Mouse (Mus musculus): ENCODE measurements around the gene Olfr766-ps1. TPM values are rescaled to one million over a fixed set of nuclear protein-coding genes. Genes with fewer than 3 reads are reported as not detected.

Gene Olfr766-ps1
- polyA plus RNA-seq, 1 experiment, result not detected

- WGBS, result 79% methylated on average over 2 of the region's 2 CpGs
- TF ChIP-seq POLR2A (IDR thresholded peaks at IDR 0.05; ENCODE audit: borderline replicate concordance, insufficient read depth, low read length), result no peak
- TF ChIP-seq CTCF (IDR thresholded peaks at IDR 0.05; ENCODE audit: borderline replicate concordance, insufficient read depth, low read depth, low read length), result no peak
- H3K27ac ChIP-seq (ENCODE audit: insufficient read depth, low read length), result no peak overlapping the region
- no peak for DNase-seq
- no peak overlapping the region for H3K4me3 ChIP-seq (replicated peaks; ENCODE audit: insufficient read depth, low read depth, low read length)
- H3K4me1 ChIP-seq (ENCODE audit: control insufficient read depth, insufficient read depth, low read length), result no peaks in the 10 kb centered on the region
- H3K27me3 ChIP-seq (ENCODE audit: control insufficient read depth, insufficient read depth, low read length), result no peaks in the 10 kb centered on the region
Measured at GRCm38 (mm10) chr10:129028343-129028742, 40.4 kb downstream of the Olfr766-ps1 start.

GRCm38 (mm10) chr10:129026018-129026662 is 42.6 kb downstream of the Olfr766-ps1 start:
- Histone ChIP-seq H3K27ac (ENCODE audit: insufficient read depth, low read length) (no peak overlapping the region), H3K4me1 (ENCODE audit: control insufficient read depth, insufficient read depth, low read length) (no peaks in the 10 kb centered on the region), H3K27me3 (ENCODE audit: control insufficient read depth, insufficient read depth, low read length) (no peaks in the 10 kb centered on the region), H3K4me3 (replicated peaks; ENCODE audit: insufficient read depth, low read depth, low read length) (no peak overlapping the region)
- TF ChIP-seq CTCF (IDR thresholded peaks at IDR 0.05; ENCODE audit: borderline replicate concordance, insufficient read depth, low read depth, low read length), result peak; percentile 9; the same call in 1 of the 2 replicates
- TF ChIP-seq POLR2A (IDR thresholded peaks at IDR 0.05; ENCODE audit: borderline replicate concordance, insufficient read depth, low read length), result no peak
- no peak for DNase-seq
- WGBS, result 58% methylated on average over 3 of the region's 3 CpGs

DNA sequence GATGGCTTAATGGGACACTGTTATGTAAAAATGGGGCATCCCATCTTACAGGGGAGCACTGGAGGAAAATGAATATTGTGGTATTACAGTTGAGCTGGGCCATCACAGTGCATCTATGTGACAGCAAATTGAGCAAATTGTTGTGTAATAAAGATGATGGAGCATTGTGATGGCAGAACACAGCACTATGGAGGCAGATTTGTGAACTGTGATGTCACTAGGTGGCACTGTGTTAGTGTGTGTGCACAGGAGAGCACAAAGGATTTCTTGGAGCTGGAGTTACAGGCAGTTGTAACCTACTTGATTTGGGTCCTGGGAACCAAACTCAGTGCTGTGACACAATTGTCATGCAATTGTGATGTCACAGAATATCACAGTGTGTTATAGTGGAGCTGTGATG is 45.5 kb downstream of the Olfr766-ps1 start:
- Histone ChIP-seq H3K27ac (ENCODE audit: insufficient read depth, low read length) (no peak overlapping the region), H3K27me3 (ENCODE audit: control insufficient read depth, insufficient read depth, low read length) (no peaks in the 10 kb centered on the region), H3K4me1 (ENCODE audit: control insufficient read depth, insufficient read depth, low read length) (no peaks in the 10 kb centered on the region), H3K4me3 (replicated peaks; ENCODE audit: insufficient read depth, low read depth, low read length) (no peak overlapping the region)
- TF ChIP-seq POLR2A (IDR thresholded peaks at IDR 0.05; ENCODE audit: borderline replicate concordance, insufficient read depth, low read length), result no peak
- no peak for DNase-seq

DNA sequence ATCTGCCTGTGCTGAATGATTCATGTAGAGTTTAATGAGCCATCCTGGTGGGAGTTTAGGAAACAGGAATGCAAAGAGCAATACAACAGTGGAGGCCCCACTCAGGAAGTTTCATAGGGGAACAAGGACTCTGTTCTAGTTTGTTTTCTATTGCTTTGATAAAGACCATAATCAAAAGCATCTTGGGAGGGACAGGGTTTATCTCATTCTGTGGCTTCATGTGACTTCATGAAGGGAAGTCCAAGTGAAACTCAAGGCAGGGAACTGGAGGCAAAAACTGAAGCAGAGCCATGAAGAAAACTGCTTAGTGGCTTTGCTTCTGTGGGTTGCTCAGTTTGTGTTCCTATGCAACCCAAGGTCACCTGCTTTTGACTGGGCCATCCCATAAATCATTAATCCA is 54.3 kb downstream of the Olfr766-ps1 start:
- H3K27ac ChIP-seq (ENCODE audit: insufficient read depth, low read length), result no peak overlapping the region
- DNase-seq, result no peak
- no peaks in the 10 kb centered on the region for H3K27me3 ChIP-seq (ENCODE audit: control insufficient read depth, insufficient read depth, low read length)
- TF ChIP-seq POLR2A (IDR thresholded peaks at IDR 0.05; ENCODE audit: borderline replicate concordance, insufficient read depth, low read length), result no peak
- TF ChIP-seq CTCF (IDR thresholded peaks at IDR 0.05; ENCODE audit: borderline replicate concordance, insufficient read depth, low read depth, low read length), result no peak
- H3K4me1 ChIP-seq (ENCODE audit: control insufficient read depth, insufficient read depth, low read length), result no peaks in the 10 kb centered on the region
- H3K4me3 ChIP-seq (replicated peaks; ENCODE audit: insufficient read depth, low read depth, low read length), result no peak overlapping the region

Other genes starting within 250 kb of the Olfr766-ps1 start
- 25.7 and 26.0 TPM in 2 replicates for gene Ormdl2, start 247.3 kb downstream of the Olfr766-ps1 start, polyA plus RNA-seq (2012; rRNA removed)
- 13.6 and 14.8 TPM in 2 replicates for gene Gdf11, start 177.3 kb downstream of the Olfr766-ps1 start, polyA plus RNA-seq (2012; rRNA removed)
- gene Cd63, start 168.0 kb downstream of the Olfr766-ps1 start, polyA plus RNA-seq (2012; rRNA removed), result 108 and 110 TPM in 2 replicates
- gene Rdh5, start 146.1 kb downstream of the Olfr766-ps1 start, polyA plus RNA-seq (2012; rRNA removed), result 37.0 and 45.7 TPM in 2 replicates
- 350 and 357 TPM in 2 replicates for gene Bloc1s1, start 144.9 kb downstream of the Olfr766-ps1 start, polyA plus RNA-seq (2012; rRNA removed)
- 96.2 and 106 TPM in 2 replicates for gene Itga7, start 135.2 kb downstream of the Olfr766-ps1 start, polyA plus RNA-seq (2012; rRNA removed)
- not detected in 2 replicates for gene Mettl7b, start 108.0 kb downstream of the Olfr766-ps1 start, polyA plus RNA-seq (2012; rRNA removed)
- gene Olfr9, start 79.5 kb downstream of the Olfr766-ps1 start, polyA plus RNA-seq (2012; rRNA removed), result not detected in 2 replicates
- not detected in 2 replicates for gene Olfr763, start 58.2 kb downstream of the Olfr766-ps1 start, polyA plus RNA-seq (2012; rRNA removed)
- not detected in 2 replicates for gene Olfr764-ps1, start 29.1 kb downstream of the Olfr766-ps1 start, polyA plus RNA-seq (2012; rRNA removed)
- gene Olfr765, start 19.0 kb downstream of the Olfr766-ps1 start, polyA plus RNA-seq (2012; rRNA removed), result not detected in 2 replicates
- gene Olfr767, start 13.9 kb upstream of the Olfr766-ps1 start, polyA plus RNA-seq (2012; rRNA removed), result not detected in 2 replicates
- gene Olfr768, start 30.4 kb upstream of the Olfr766-ps1 start, polyA plus RNA-seq (2012; rRNA removed), result not detected in 2 replicates
- not detected in 2 replicates for gene Olfr769, start 48.9 kb upstream of the Olfr766-ps1 start, polyA plus RNA-seq (2012; rRNA removed)
- gene Olfr770, start 70.0 kb upstream of the Olfr766-ps1 start, polyA plus RNA-seq (2012; rRNA removed), result not detected in 2 replicates
- gene Olfr771, start 95.8 kb upstream of the Olfr766-ps1 start, polyA plus RNA-seq (2012; rRNA removed), result not detected in 2 replicates
- gene Olfr772, start 108.9 kb upstream of the Olfr766-ps1 start, polyA plus RNA-seq (2012; rRNA removed), result not detected in 2 replicates
- gene Olfr773, start 118.4 kb upstream of the Olfr766-ps1 start, polyA plus RNA-seq (2012; rRNA removed), result not detected in 2 replicates
- not detected in 2 replicates for gene Olfr774, start 167.2 kb upstream of the Olfr766-ps1 start, polyA plus RNA-seq (2012; rRNA removed)
- gene Olfr775, start 179.4 kb upstream of the Olfr766-ps1 start, polyA plus RNA-seq (2012; rRNA removed), result not detected in 2 replicates
- gene Olfr776, start 190.2 kb upstream of the Olfr766-ps1 start, polyA plus RNA-seq (2012; rRNA removed), result not detected in 2 replicates
- not detected in 2 replicates for gene Olfr777, start 202.5 kb upstream of the Olfr766-ps1 start, polyA plus RNA-seq (2012; rRNA removed)
- gene Olfr780, start 249.1 kb upstream of the Olfr766-ps1 start, polyA plus RNA-seq (2012; rRNA removed), result not detected in 2 replicates